Mouse (Mus musculus) kidney, postnatal 4 days (tissue): ENCODE measurements around the gene Rasgrp4.
"Not testable (repeated sequence)": the region's sequence is repeated elsewhere in the genome, so short reads cannot be mapped to it uniquely, and the experiment has no call there.

Experiments used
- DNase-seq, 2 experiments: peaks; one replicate each; pipeline ENCODE4 v3.0.0; 2021; ENCODE audit warnings: mixed read lengths in 2 of 2

Rasgrp4 gene

GRCm38 (mm10) chr7:29134693-29135386, at the start of gene Rasgrp4:
Gene Rasgrp4, plus strand, starts transcription at chr7:29134851.
- DNase-seq = peak; percentile 51 to 69

GRCm38 (mm10) chr7:29085981-29086380, 48.7 kb upstream of the Rasgrp4 start:
- DNase-seq = no peak

- no peak for DNase-seq
Measured at GRCm38 (mm10) chr7:29086902-29087301, 47.7 kb upstream of the Rasgrp4 start.

- no peak for DNase-seq
Measured at GRCm38 (mm10) chr7:29088817-29089216, 45.8 kb upstream of the Rasgrp4 start.

GRCm38 (mm10) chr7:29097131-29097530, 37.5 kb upstream of the Rasgrp4 start:
- no peak for DNase-seq

- DNase-seq = no peak
Measured at GRCm38 (mm10) chr7:29101286-29102017, 33.2 kb upstream of the Rasgrp4 start.

GRCm38 (mm10) chr7:29108992-29109955, 25.4 kb upstream of the Rasgrp4 start:
- DNase-seq = peak; percentile 81 to 86

- DNase-seq = peak; percentile 18 to 31
Measured at GRCm38 (mm10) chr7:29118142-29118851, 16.4 kb upstream of the Rasgrp4 start.

GRCm38 (mm10) chr7:29119526-29119925, 15.1 kb upstream of the Rasgrp4 start:
- DNase-seq = no peak

GRCm38 (mm10) chr7:29122821-29123220, 11.8 kb upstream of the Rasgrp4 start:
- DNase-seq = no peak

- DNase-seq = no peak
Measured at GRCm38 (mm10) chr7:29123531-29124358, 10.9 kb upstream of the Rasgrp4 start.

GRCm38 (mm10) chr7:29124970-29125369, 9.7 kb upstream of the Rasgrp4 start, which contains the start of gene Ryr1:
Gene Ryr1, minus strand, starts transcription at chr7:29125179.
- DNase-seq = peak; percentile 75 to 84

- DNase-seq = peak; percentile 67 to 77
Measured at GRCm38 (mm10) chr7:29126173-29126915, 8.3 kb upstream of the Rasgrp4 start.

- DNase-seq = peak; percentile 31 to 49
Measured at GRCm38 (mm10) chr7:29128725-29129124, 5.9 kb upstream of the Rasgrp4 start.

GRCm38 (mm10) chr7:29134230-29134629, 421 bp upstream of the Rasgrp4 start:
- no peak for DNase-seq

- peak in 1 of 2 experiments; percentile 35 for DNase-seq
Measured at GRCm38 (mm10) chr7:29137429-29137828, 2.8 kb downstream of the Rasgrp4 start.

GRCm38 (mm10) chr7:29139237-29139636, 4.6 kb downstream of the Rasgrp4 start:
- DNase-seq = not testable (repeated sequence)

GRCm38 (mm10) chr7:29141416-29141815, 6.8 kb downstream of the Rasgrp4 start:
- DNase-seq = no peak

- no peak for DNase-seq
Measured at GRCm38 (mm10) chr7:29144006-29144405, 9.4 kb downstream of the Rasgrp4 start.

GRCm38 (mm10) chr7:29146625-29147367, 12.1 kb downstream of the Rasgrp4 start:
- no peak for DNase-seq
